Mouse (Mus musculus) limb, embryonic 11.5 days (tissue): ENCODE data around the gene Trip4. TPM values are rescaled to one million over a fixed set of nuclear protein-coding genes. Genes with fewer than 3 reads are reported as not detected.

ENCODE experiments used
- ATAC-seq: fragments of 200-750 bp; cut with Nextera tagmentation; 2 replicates; pipeline ENCODE4 v1.8.0; 2017; ENCODE audit warnings: low read depth; ENCODE audit not compliant: insufficient number of reproducible peaks, low FRiP score, low TSS enrichment
- DNase-seq: peaks from one replicate; pipeline ENCODE4 v3.0.0-alpha.2; 2015; ENCODE audit warnings: low spot score
- H3K27ac ChIP-seq: fragments of 300-500 bp; sonication (generic); replicated peaks from 2 replicates; pipeline ENCODE4 v1.5.1; 2014; ENCODE audit warnings: low read depth, mild to moderate bottlenecking, low read length
- H3K27me3 ChIP-seq: fragments of 300-500 bp; sonication (generic); 2 replicates; pipeline ENCODE4 v1.6.1; 2014; ENCODE audit warnings: mild to moderate bottlenecking, low read length, mixed read lengths; ENCODE audit not compliant: control insufficient read depth, insufficient read depth
- H3K36me3 ChIP-seq: fragments of 300-500 bp; sonication (generic); 2 replicates; pipeline ENCODE4 v1.6.1; 2014; ENCODE audit warnings: mild to moderate bottlenecking, low read length, moderate library complexity, mixed read lengths; ENCODE audit not compliant: control insufficient read depth, insufficient read depth
- H3K4me1 ChIP-seq: fragments of 300-500 bp; sonication (generic); 2 replicates; pipeline ENCODE4 v1.6.1; 2014; ENCODE audit warnings: low read length, mixed read lengths; ENCODE audit not compliant: control insufficient read depth, insufficient read depth
- H3K4me2 ChIP-seq: fragments of 300-500 bp; sonication (generic); 2 replicates; pipeline ENCODE4 v1.6.1; 2014; ENCODE audit warnings: low read depth, mild to moderate bottlenecking, moderate library complexity; ENCODE audit not compliant: severe bottlenecking
- H3K4me3 ChIP-seq: fragments of 300-500 bp; sonication (generic); 2 replicates; pipeline ENCODE4 v1.5.1; 2014; ENCODE audit warnings: low read depth, low read length
- H3K9ac ChIP-seq: fragments of 300-500 bp; sonication (generic); 2 replicates; pipeline ENCODE4 v1.6.1; 2014; ENCODE audit warnings: mild to moderate bottlenecking, low read length
- H3K9me3 ChIP-seq: fragments of 300-500 bp; sonication (generic); 2 replicates; pipeline ENCODE4 v1.6.1; 2016; ENCODE audit warnings: low read length; ENCODE audit not compliant: control insufficient read depth
- whole genome bisulfite sequencing: fragments of 180-500 bp; shearing (Covaris S2); extraction: QIAGEN DNeasy Blood & Tissue Kit; methylation state at CpG from one replicate; pipeline ENCODE4 v1.1.7; 2014; 5-methylcytosine and 5-hydroxymethylcytosine counted together
- polyA plus RNA-seq: library from polyadenylated mRNA; unstranded; fragments of >200 nt; fragmentation: Nextera tagmentation; extraction: Ambion mirVana; gene quantifications from 2 replicates; pipeline ENCODE4 v1.2.1, GENCODE M21; 2014

Gene Trip4
- 35.3 and 40.6 TPM in 2 replicates for polyA plus RNA-seq

DNA sequence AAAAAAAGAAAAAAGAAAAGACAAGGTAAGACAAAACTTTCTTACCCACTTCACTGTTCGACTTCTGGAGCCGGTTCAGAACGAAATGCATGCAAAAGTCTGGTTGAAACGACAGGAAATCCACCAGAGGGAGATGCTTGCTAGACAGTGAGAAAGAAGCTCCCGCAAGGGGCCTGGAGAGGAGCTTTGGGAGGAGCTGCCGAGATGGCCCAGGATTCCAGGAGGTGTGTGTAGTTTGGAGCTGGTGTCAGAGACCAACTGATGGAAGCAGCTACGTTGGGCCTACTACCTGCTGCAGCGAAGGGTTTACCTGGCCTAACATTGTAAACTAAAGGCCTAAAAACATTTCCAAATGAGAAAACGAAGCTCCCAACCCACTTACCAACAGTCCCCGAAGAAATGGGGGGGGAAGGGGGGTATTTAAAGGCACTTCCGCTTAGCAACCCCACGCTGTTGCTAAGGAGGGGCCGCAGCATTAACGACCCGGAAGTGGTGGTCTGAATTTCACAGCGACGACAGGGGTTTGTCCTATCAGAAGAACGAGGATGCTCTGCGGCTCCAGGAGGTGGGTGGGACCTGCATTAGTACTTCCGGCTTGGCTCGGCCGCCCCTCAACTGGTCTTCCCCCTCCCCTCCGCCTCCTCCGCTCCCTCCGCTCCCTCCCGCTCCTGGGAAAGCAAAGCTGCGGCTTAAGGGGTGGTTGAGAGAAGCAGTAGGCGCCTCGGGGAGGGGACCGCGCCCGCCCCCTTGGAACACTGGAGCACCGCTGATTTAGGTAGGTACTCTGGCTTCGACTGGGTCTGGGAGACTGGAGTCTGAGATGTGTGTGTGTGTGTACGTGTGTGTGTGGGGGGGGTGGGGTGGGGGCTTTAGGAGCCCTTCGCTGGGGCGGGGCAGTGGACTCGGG lies at the start of gene Trip4, which contains the start of gene Csnk1g1:
TSS of gene Trip4 (minus strand) at position 401 of the 907 bp plus-strand sequence.
TSS of gene Csnk1g1 (plus strand) at position 531 of the 907 bp plus-strand sequence.
- Histone ChIP-seq H3K27ac (peak within 1 kb of the TSS; percentile 83), H3K4me1 (no peaks in the 10 kb centered on the region), H3K9me3 (no peaks in the 10 kb centered on the region), H3K36me3 (peaks cover 4% of the 10 kb centered on the region; the same call in 1 of the 2 replicates), H3K4me2 (peak within 1 kb of the TSS; percentile 83), H3K4me3 (peak within 1 kb of the TSS; percentile 78), H3K9ac (peak within 1 kb of the TSS; percentile 76), H3K27me3 (no peaks in the 10 kb centered on the region)
- 2% methylated on average over 38 of the region's 38 CpGs for WGBS
- ATAC-seq, result peak; percentile 99
- peak; percentile 95 for DNase-seq

DNA sequence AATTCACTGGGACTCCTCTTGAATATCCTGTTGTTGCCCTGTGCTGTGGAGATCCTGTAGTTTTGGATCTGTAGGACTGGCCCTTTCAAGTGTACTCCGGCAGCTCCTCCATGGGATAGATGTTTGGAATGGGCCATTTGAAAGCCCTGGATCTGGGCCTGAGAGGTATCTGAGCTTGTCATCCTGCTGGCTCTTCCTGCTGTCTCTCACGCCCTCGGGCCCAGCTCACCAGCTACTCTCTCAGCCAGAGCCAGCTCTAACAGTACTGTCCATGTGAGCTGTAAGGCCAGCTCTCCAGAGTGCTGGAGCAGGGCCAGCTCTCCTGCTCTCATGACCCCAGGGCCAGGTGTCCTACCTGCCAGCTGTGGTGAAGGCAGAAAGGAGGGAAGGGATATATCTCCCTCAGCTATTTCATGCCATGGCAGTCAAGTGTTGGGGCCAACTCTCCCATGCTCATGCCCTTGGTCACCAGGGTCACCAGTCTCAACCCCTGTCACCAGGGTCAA lies 42.5 kb upstream of the Trip4 start:
- H3K27ac ChIP-seq, result no peak overlapping the region
- no peak for ATAC-seq
- H3K4me3 ChIP-seq, result no peak overlapping the region
- H3K27me3 ChIP-seq, result no peaks in the 10 kb centered on the region
- WGBS, result 86% methylated on average over 3 of the region's 3 CpGs
- H3K4me1 ChIP-seq, result no peaks in the 10 kb centered on the region
- no peak for DNase-seq
- no peak overlapping the region for H3K9ac ChIP-seq
- no peaks in the 10 kb centered on the region for H3K9me3 ChIP-seq
- H3K36me3 ChIP-seq, result no peaks in the 10 kb centered on the region
- H3K4me2 ChIP-seq, result no peak overlapping the region

DNA sequence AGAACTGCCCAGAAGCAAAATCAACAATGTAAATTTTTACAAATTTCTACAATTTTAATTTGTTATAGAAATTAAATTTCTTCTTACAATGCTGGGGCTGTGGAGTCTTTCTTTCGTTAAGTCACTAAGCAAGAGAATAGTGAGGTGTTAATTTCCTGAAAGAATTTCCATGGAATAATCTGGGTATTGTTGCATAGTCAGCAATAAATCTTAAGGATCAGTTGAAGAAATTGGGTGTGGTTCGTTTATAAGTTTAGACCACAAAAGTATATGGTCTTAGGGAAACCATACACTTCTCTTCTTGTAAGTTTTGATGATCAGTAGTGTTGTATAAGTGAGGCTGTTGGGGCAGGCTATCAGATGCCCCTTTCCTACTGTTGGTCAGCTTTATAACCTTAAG lies 29.0 kb upstream of the Trip4 start:
- WGBS, result 87% methylated on average over 2 of the region's 2 CpGs

DNA sequence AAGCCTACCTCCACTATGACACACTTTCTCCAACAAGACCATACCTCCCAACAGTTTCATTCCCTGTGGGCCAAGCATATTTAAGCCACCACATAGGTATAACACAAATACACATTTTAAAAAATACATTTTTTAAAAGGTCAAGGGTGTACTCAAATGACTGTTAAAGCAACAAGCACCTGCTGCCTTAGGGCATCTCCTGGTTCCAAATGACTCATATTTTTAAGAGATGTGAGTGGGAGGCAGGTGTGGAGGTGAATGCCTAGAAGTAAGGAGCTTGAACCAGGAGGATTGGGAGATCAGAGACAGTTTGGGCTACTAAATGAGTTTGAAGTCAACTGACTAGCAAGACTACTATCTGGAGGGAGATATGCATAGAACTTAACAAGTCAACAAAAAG lies 21.2 kb upstream of the Trip4 start:
- Histone ChIP-seq H3K4me3 (no peak overlapping the region), H3K27ac (no peak overlapping the region), H3K9me3 (no peaks in the 10 kb centered on the region), H3K36me3 (no peaks in the 10 kb centered on the region), H3K27me3 (no peaks in the 10 kb centered on the region), H3K9ac (no peak overlapping the region), H3K4me2 (no peak overlapping the region), H3K4me1 (no peaks in the 10 kb centered on the region)
- DNase-seq, result no peak
- ATAC-seq, result no peak

More for the DNA sequence above, 29.0 kb upstream of the Trip4 start:
- Histone ChIP-seq H3K4me3 (no peak overlapping the region), H3K27me3 (no peaks in the 10 kb centered on the region), H3K9me3 (no peaks in the 10 kb centered on the region), H3K9ac (no peak overlapping the region), H3K4me1 (no peaks in the 10 kb centered on the region), H3K36me3 (no peaks in the 10 kb centered on the region), H3K27ac (no peak overlapping the region), H3K4me2 (no peak overlapping the region)
- no peak for ATAC-seq
- no peak for DNase-seq

DNA sequence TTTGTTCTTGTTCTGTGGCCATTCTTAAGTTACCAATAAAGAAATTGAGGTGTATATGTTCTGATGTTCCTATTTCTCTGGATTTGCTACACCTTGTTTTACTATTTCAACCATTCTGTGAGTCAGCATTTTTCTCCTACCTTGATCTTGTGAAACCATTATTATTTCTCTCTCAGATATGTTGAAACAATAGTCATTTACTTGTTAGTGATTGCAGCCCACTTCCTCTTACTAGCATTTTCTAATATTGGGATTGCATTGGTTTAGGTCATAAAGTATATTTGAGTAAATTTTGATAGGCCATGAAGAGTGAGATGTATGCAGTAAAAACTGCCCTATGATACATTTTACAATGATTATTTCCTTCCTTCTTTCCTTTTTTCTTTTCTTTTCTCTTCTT lies 19.9 kb upstream of the Trip4 start:
- no peak overlapping the region for H3K9ac ChIP-seq
- no peak overlapping the region for H3K4me3 ChIP-seq
- no peaks in the 10 kb centered on the region for H3K9me3 ChIP-seq
- no peaks in the 10 kb centered on the region for H3K36me3 ChIP-seq
- H3K27ac ChIP-seq, result no peak overlapping the region
- ATAC-seq (no peak), DNase-seq (no peak)
- H3K4me2 ChIP-seq, result no peak overlapping the region
- H3K27me3 ChIP-seq, result no peaks in the 10 kb centered on the region
- no peaks in the 10 kb centered on the region for H3K4me1 ChIP-seq

GRCm38 (mm10) chr9:65917015-65917414 lies 8.4 kb upstream of the Trip4 start:
- no peak overlapping the region for H3K4me3 ChIP-seq
- no peaks in the 10 kb centered on the region for H3K9me3 ChIP-seq
- DNase-seq (no peak), ATAC-seq (no peak)
- no peaks in the 10 kb centered on the region for H3K4me1 ChIP-seq
- H3K27ac ChIP-seq, result no peak overlapping the region
- no peak overlapping the region for H3K4me2 ChIP-seq
- no peaks in the 10 kb centered on the region for H3K27me3 ChIP-seq
- H3K36me3 ChIP-seq, result no peaks in the 10 kb centered on the region
- WGBS, result 91% methylated on average over 1 of the region's 1 CpGs
- H3K9ac ChIP-seq, result no peak overlapping the region

DNA sequence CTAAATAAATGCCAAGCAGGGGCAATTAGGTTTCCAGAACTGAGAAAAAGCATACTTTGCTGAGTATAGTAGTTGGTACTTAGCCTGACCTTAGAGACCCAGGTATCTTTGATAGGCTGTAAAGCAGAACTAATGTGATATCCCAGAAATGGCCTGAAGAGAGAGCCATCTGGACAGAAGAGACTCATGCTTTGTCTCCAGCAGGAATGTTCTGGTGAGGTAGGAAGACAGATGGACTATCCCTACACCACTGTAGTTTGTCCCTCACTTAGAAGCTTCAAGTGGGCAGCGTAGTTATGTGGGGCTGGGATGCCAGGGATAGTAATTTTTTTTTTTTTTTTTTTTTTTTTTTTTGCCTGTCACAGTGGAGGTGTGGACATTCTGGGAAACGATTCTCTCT lies 5.4 kb upstream of the Trip4 start:
- no peak overlapping the region for H3K9ac ChIP-seq
- no peaks in the 10 kb centered on the region for H3K4me1 ChIP-seq
- H3K36me3 ChIP-seq, result no peaks in the 10 kb centered on the region
- ATAC-seq, result no peak
- H3K27me3 ChIP-seq, result no peaks in the 10 kb centered on the region
- H3K27ac ChIP-seq, result no peak overlapping the region
- WGBS, result 84% methylated on average over 2 of the region's 2 CpGs
- DNase-seq, result no peak
- H3K4me2 ChIP-seq, result no peak overlapping the region
- no peaks in the 10 kb centered on the region for H3K9me3 ChIP-seq
- no peak overlapping the region for H3K4me3 ChIP-seq

DNA sequence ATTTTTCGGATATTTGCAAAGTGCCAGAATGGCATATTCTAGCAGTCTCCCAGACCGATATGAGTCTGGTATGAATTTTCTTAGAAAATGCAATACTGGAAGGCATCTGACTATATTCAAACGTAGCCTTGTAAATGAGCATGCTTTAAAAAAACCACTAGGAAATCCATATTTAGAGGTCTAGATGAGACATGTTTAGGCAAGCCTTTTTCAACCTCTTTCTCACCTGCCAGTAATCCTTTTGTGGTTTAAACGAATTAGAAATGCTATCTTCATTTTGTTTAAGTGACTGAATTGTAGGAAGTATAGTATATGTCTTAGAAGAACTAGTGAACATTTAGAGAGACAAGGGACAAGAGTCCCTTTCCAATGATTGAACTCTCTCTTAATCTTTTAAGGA lies 1.2 kb upstream of the Trip4 start:
- H3K9ac ChIP-seq, result peak overlapping the region; percentile 76
- WGBS, result 11% methylated on average over 4 of the region's 4 CpGs
- no peak overlapping the region for H3K27ac ChIP-seq
- H3K9me3 ChIP-seq, result no peaks in the 10 kb centered on the region
- no peaks in the 10 kb centered on the region for H3K4me1 ChIP-seq
- DNase-seq (no peak), ATAC-seq (no peak)
- H3K36me3 ChIP-seq, result no peaks in the 10 kb centered on the region
- no peaks in the 10 kb centered on the region for H3K27me3 ChIP-seq
- peak overlapping the region; percentile 78 for H3K4me3 ChIP-seq
- H3K4me2 ChIP-seq, result peak overlapping the region; percentile 83
